Mouse (Mus musculus) bone marrow macrophage, adult 2 months (primary cell): Measurements from ENCODE around the gene Wrap73. TPM values are rescaled to one million over a fixed set of nuclear protein-coding genes. Genes with fewer than 3 reads are reported as not detected.

ENCODE experiments used
- H3K27ac ChIP-seq: 2 replicates; pipeline ENCODE4 v1.5.1; 2012; ENCODE audit warnings: low read depth, low read length; ENCODE audit not compliant: insufficient read depth
- H3K4me1 ChIP-seq: 2 replicates; pipeline ENCODE4 v1.6.1; 2012; ENCODE audit warnings: low read length; ENCODE audit not compliant: control insufficient read depth, insufficient read depth
- H3K4me3 ChIP-seq: 2 replicates; pipeline ENCODE4 v1.5.1; 2012; ENCODE audit warnings: mild to moderate bottlenecking, low read length, moderate library complexity; ENCODE audit not compliant: insufficient read depth
- CTCF ChIP-seq: IDR thresholded peaks from 2 replicates; pipeline ENCODE4 v1.5.1; 2012; ENCODE audit warnings: low read depth, mild to moderate bottlenecking, low read length, moderate library complexity
- POLR2A ChIP-seq: IDR thresholded peaks from 2 replicates; pipeline ENCODE4 v1.6.1; 2012; ENCODE audit warnings: mild to moderate bottlenecking, low read depth, low read length, borderline replicate concordance
- polyA plus RNA-seq: library from polyadenylated mRNA; stranded (reverse); fragments of >200 nt; gene quantifications from 2 replicates; pipeline ENCODE4 v1.2.4, GENCODE M21; 2012; ENCODE audit not compliant: missing spikeins, insufficient read depth, insufficient read length

Gene Wrap73
- polyA plus RNA-seq, 1 experiment = 10.0 TPM

GRCm38 (mm10) chr4:154205392-154205791, 63.2 kb downstream of the Wrap73 start:
- no peaks in the 10 kb centered on the region for H3K4me1 ChIP-seq
- TF ChIP-seq CTCF (no peak), POLR2A (no peak)
- no peak overlapping the region for H3K4me3 ChIP-seq
- H3K27ac ChIP-seq = no peak overlapping the region

GRCm38 (mm10) chr4:154207261-154207660, 65.1 kb downstream of the Wrap73 start:
- TF ChIP-seq POLR2A (no peak), CTCF (peak; percentile 73)
- Histone ChIP-seq H3K4me3 (no peak overlapping the region), H3K27ac (no peak overlapping the region), H3K4me1 (no peaks in the 10 kb centered on the region)

- Histone ChIP-seq H3K27ac (no peak overlapping the region), H3K4me1 (no peaks in the 10 kb centered on the region), H3K4me3 (no peak overlapping the region)
- no peak for TF ChIP-seq POLR2A
- no peak for TF ChIP-seq CTCF
Observed at GRCm38 (mm10) chr4:154209054-154209453, 66.9 kb downstream of the Wrap73 start.

- TF ChIP-seq CTCF (no peak), POLR2A (no peak)
- no peak overlapping the region for H3K4me3 ChIP-seq
- H3K27ac ChIP-seq = no peak overlapping the region
- no peaks in the 10 kb centered on the region for H3K4me1 ChIP-seq
Observed at GRCm38 (mm10) chr4:154209825-154210224, 67.7 kb downstream of the Wrap73 start.

GRCm38 (mm10) chr4:154211459-154211858, 69.3 kb downstream of the Wrap73 start:
- H3K27ac ChIP-seq = no peak overlapping the region
- no peaks in the 10 kb centered on the region for H3K4me1 ChIP-seq
- no peak overlapping the region for H3K4me3 ChIP-seq
- no peak for TF ChIP-seq POLR2A
- no peak for TF ChIP-seq CTCF

- no peak for TF ChIP-seq POLR2A
- no peak for TF ChIP-seq CTCF
- H3K27ac ChIP-seq = no peak overlapping the region
- H3K4me1 ChIP-seq = no peaks in the 10 kb centered on the region
- H3K4me3 ChIP-seq = no peak overlapping the region
Observed at GRCm38 (mm10) chr4:154213586-154213985, 71.4 kb downstream of the Wrap73 start.

- Histone ChIP-seq H3K27ac (no peak overlapping the region), H3K4me1 (no peaks in the 10 kb centered on the region), H3K4me3 (no peak overlapping the region)
- no peak for TF ChIP-seq POLR2A
- no peak for TF ChIP-seq CTCF
Observed at GRCm38 (mm10) chr4:154214075-154214474, 71.9 kb downstream of the Wrap73 start.

Other genes starting within 250 kb of the Wrap73 start
- gene A430005L14Rik, start 185.1 kb upstream of the Wrap73 start, polyA plus RNA-seq = 23.6 and 32.6 TPM in 2 replicates
- 5.5 and 10.1 TPM in 2 replicates for gene Dffb, start 167.2 kb upstream of the Wrap73 start, polyA plus RNA-seq
- gene Cep104, start 167.2 kb upstream of the Wrap73 start, polyA plus RNA-seq = 8.8 and 9.3 TPM in 2 replicates
- 25.0 and 26.2 TPM in 2 replicates for gene Lrrc47, start 130.6 kb upstream of the Wrap73 start, polyA plus RNA-seq
- gene Smim1, start 116.1 kb upstream of the Wrap73 start, polyA plus RNA-seq = 0.70 TPM in 1 of 2 replicates, not detected in the other
- not detected in 2 replicates for gene Ccdc27, start 99.7 kb upstream of the Wrap73 start, polyA plus RNA-seq
- not detected in 2 replicates for gene Trp73, start 2.2 kb upstream of the Wrap73 start, polyA plus RNA-seq
- gene Tprgl, start 18.3 kb downstream of the Wrap73 start, polyA plus RNA-seq = 117 and 127 TPM in 2 replicates
- not detected in 2 replicates for gene Megf6, start 28.4 kb downstream of the Wrap73 start, polyA plus RNA-seq
- gene Arhgef16, start 159.3 kb downstream of the Wrap73 start, polyA plus RNA-seq = not detected in 2 replicates
- gene B230104I21Rik, start 193.8 kb downstream of the Wrap73 start, polyA plus RNA-seq = not detected in 2 replicates